Mouse (Mus musculus): Measurements from ENCODE around the gene Erp27. TPM values are rescaled to one million over a fixed set of nuclear protein-coding genes. Genes with fewer than 3 reads are reported as not detected.
"Not testable (repeated sequence)": the region's sequence is repeated elsewhere in the genome, so short reads cannot be mapped to it uniquely, and the experiment has no call there.

The Erp27 gene
- total RNA-seq, 2 experiments from 2014 or later = not detected

- ATAC-seq (replicated peaks; ENCODE audit: low FRiP score, poor library complexity, severe bottlenecking) = no peak
These were observed 8.4 kb downstream of the Erp27 start for GRCm38 (mm10) chr6:136913384-136914126.

- ATAC-seq (replicated peaks; ENCODE audit: low FRiP score, poor library complexity, severe bottlenecking) = no peak
These were observed 9.2 kb downstream of the Erp27 start for GRCm38 (mm10) chr6:136912751-136913265.

GRCm38 (mm10) chr6:136910247-136910890, 11.6 kb downstream of the Erp27 start:
- no peak for ATAC-seq (replicated peaks; ENCODE audit: low FRiP score, poor library complexity, severe bottlenecking)

GRCm38 (mm10) chr6:136906937-136907293, 15.1 kb downstream of the Erp27 start:
- ATAC-seq (replicated peaks; ENCODE audit: low FRiP score, poor library complexity, severe bottlenecking) = no peak

GRCm38 (mm10) chr6:136906283-136906936, 15.6 kb downstream of the Erp27 start:
- no peak for ATAC-seq (replicated peaks; ENCODE audit: low FRiP score, poor library complexity, severe bottlenecking)

GRCm38 (mm10) chr6:136903885-136904470, 18.0 kb downstream of the Erp27 start:
- ATAC-seq (replicated peaks; ENCODE audit: low FRiP score, poor library complexity, severe bottlenecking) = no peak

GRCm38 (mm10) chr6:136902527-136902926, 19.5 kb downstream of the Erp27 start:
- no peak for ATAC-seq (replicated peaks; ENCODE audit: low FRiP score, poor library complexity, severe bottlenecking)

- ATAC-seq (replicated peaks; ENCODE audit: low FRiP score, poor library complexity, severe bottlenecking) = no peak
These were observed 21.0 kb downstream of the Erp27 start for GRCm38 (mm10) chr6:136901010-136901409.

GRCm38 (mm10) chr6:136900369-136901009, 21.5 kb downstream of the Erp27 start:
- ATAC-seq (replicated peaks; ENCODE audit: low FRiP score, poor library complexity, severe bottlenecking) = no peak

GRCm38 (mm10) chr6:136898954-136899353, 23.0 kb downstream of the Erp27 start:
- no peak for ATAC-seq (replicated peaks; ENCODE audit: low FRiP score, poor library complexity, severe bottlenecking)

GRCm38 (mm10) chr6:136898222-136898621, 23.8 kb downstream of the Erp27 start:
- ATAC-seq (replicated peaks; ENCODE audit: low FRiP score, poor library complexity, severe bottlenecking) = no peak

GRCm38 (mm10) chr6:136897789-136898188, 24.2 kb downstream of the Erp27 start:
- ATAC-seq (replicated peaks; ENCODE audit: low FRiP score, poor library complexity, severe bottlenecking) = no peak

- no peak for ATAC-seq (replicated peaks; ENCODE audit: low FRiP score, poor library complexity, severe bottlenecking)
These were observed 27.2 kb downstream of the Erp27 start for GRCm38 (mm10) chr6:136894532-136895339.

GRCm38 (mm10) chr6:136892002-136892401, 30.0 kb downstream of the Erp27 start:
- no peak for ATAC-seq (replicated peaks; ENCODE audit: low FRiP score, poor library complexity, severe bottlenecking)

GRCm38 (mm10) chr6:136889554-136889953, 32.4 kb downstream of the Erp27 start:
- ATAC-seq (replicated peaks; ENCODE audit: low FRiP score, poor library complexity, severe bottlenecking) = no peak

- ATAC-seq (replicated peaks; ENCODE audit: low FRiP score, poor library complexity, severe bottlenecking) = no peak
These were observed 32.9 kb downstream of the Erp27 start for GRCm38 (mm10) chr6:136889067-136889466.

- ATAC-seq (replicated peaks; ENCODE audit: low FRiP score, poor library complexity, severe bottlenecking) = no peak
These were observed 34.1 kb downstream of the Erp27 start for GRCm38 (mm10) chr6:136887854-136888253.

- ATAC-seq (replicated peaks; ENCODE audit: low FRiP score, poor library complexity, severe bottlenecking) = not testable (repeated sequence)
These were observed 37.2 kb downstream of the Erp27 start for GRCm38 (mm10) chr6:136884766-136885165.

- no peak for ATAC-seq (replicated peaks; ENCODE audit: low FRiP score, poor library complexity, severe bottlenecking)
These were observed 38.0 kb downstream of the Erp27 start for GRCm38 (mm10) chr6:136883961-136884360.

All from erythroid progenitor cell, adult 5-6 weeks (primary cell).